Mouse (Mus musculus): ENCODE measurements around the gene Nfkbid. TPM values are rescaled to one million over a fixed set of nuclear protein-coding genes. Genes with fewer than 3 reads are reported as not detected.

Gene Nfkbid
- polyA plus RNA-seq, 1 experiment from 2014 or later: 1.0 TPM

DNA sequence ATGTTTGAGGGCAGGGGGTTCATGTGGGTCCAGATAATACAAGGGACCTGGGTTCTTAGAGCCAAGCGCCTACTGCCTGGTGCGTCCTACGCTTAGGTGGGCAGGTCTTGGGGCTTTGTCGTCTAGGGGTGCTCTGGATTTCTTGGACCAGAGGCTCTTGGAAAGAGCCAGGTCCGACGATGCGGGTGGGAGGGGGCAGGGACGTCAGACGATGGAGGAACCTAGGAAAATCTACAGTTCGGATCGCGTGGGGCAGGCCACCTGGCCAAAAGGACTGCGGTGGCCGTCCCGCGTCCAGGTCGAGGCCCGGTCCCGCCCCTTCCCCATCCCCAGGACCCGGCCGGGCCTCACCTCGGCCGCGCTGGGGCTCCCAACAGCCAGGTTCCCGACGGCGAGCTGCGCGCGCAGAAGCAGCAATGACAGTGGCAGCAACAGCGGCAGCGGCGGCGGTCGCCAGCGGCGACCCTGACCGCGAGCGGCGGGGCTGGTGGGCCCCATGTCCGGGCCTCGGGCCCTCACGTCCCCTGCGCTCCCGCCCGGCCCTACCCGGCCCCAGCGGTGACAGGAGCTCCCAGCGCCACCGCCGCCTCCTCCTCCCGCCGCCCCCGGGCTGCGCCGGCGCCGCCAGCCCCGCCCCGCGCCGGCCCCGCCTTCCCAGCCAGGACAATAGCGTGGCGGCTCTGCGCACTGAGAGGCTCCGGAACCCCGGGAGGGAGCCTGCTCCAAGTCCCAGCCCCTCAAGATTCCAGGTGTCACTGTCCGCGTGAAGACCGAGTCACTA, 23.6 kb downstream of the Nfkbid start, which contains the start of gene Aplp1:
TSS of gene Aplp1 (minus strand) at position 565 of the 781 bp plus-strand sequence.
- Histone ChIP-seq H3K9me3 (ENCODE audit: control insufficient read depth, low read length) (no peaks in the 10 kb centered on the region), H3K36me3 (ENCODE audit: control insufficient read depth, insufficient read depth, low read length) (peaks cover 10% of the 10 kb centered on the region; the same call in 1 of the 2 replicates), H3K4me2 (ENCODE audit: low read depth, low read length) (peak within 1 kb of the TSS; percentile 84), H3K9ac (ENCODE audit: low read depth, low read length) (peak within 1 kb of the TSS; percentile 76), H3K4me1 (ENCODE audit: control insufficient read depth, insufficient read depth, low read length) (peaks cover 13% of the 10 kb centered on the region), H3K27ac (replicated peaks; ENCODE audit: low read depth, low read length) (peak within 1 kb of the TSS; percentile 75), H3K4me3 (ENCODE audit: low read depth, low read length) (peak within 1 kb of the TSS; percentile 69), H3K27me3 (replicated peaks; ENCODE audit: control insufficient read depth, insufficient read depth, low read length) (peaks cover 11% of the 10 kb centered on the region; the same call in 1 of the 2 replicates)
- WGBS: 0% methylated on average over 21 of the region's 72 CpGs
- peak; percentile 64 for DNase-seq (ENCODE audit: low spot score)
- peak; percentile 87 for ATAC-seq (ENCODE audit: low read depth)

DNA sequence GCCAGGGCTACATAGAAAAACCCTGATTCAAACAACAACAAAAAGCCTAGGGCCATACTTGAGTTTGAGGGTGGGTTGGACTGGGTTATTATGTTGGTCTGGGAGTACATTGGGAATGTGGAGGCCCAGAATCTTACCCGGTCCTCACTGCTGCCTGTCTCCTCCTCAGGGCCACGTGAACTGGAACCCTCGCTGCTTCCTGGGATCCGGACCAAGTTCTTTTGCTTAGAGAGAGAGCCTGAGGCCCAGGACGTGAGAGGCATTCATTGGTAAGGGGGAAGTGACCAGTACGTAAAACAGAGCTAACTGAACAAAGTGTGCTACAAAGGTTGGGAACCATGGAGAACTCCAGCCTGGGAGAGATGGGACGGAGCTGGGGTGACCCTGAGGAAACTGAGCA, 28.7 kb downstream of the Nfkbid start:
- Histone ChIP-seq H3K27me3 (replicated peaks; ENCODE audit: control insufficient read depth, insufficient read depth, low read length) (peaks cover 38% of the 10 kb centered on the region), H3K27ac (replicated peaks; ENCODE audit: low read depth, low read length) (no peak overlapping the region), H3K36me3 (ENCODE audit: control insufficient read depth, insufficient read depth, low read length) (no peaks in the 10 kb centered on the region), H3K4me3 (ENCODE audit: low read depth, low read length) (no peak overlapping the region), H3K4me1 (ENCODE audit: control insufficient read depth, insufficient read depth, low read length) (no peaks in the 10 kb centered on the region; the same call in 1 of the 2 replicates), H3K9me3 (ENCODE audit: control insufficient read depth, low read length) (no peaks in the 10 kb centered on the region), H3K4me2 (ENCODE audit: low read depth, low read length) (no peak overlapping the region), H3K9ac (ENCODE audit: low read depth, low read length) (no peak overlapping the region)
- 71% methylated on average over 7 of the region's 7 CpGs for WGBS
- DNase-seq (ENCODE audit: low spot score) (no peak), ATAC-seq (ENCODE audit: low read depth) (no peak)

GRCm38 (mm10) chr7:30453327-30453726, 31.8 kb downstream of the Nfkbid start:
- Histone ChIP-seq H3K9me3 (ENCODE audit: control insufficient read depth, low read length) (peaks cover 5% of the 10 kb centered on the region; the same call in 1 of the 2 replicates), H3K36me3 (ENCODE audit: control insufficient read depth, insufficient read depth, low read length) (no peaks in the 10 kb centered on the region), H3K4me2 (ENCODE audit: low read depth, low read length) (no peak overlapping the region), H3K4me1 (ENCODE audit: control insufficient read depth, insufficient read depth, low read length) (peaks cover 8% of the 10 kb centered on the region), H3K4me3 (ENCODE audit: low read depth, low read length) (no peak overlapping the region), H3K9ac (ENCODE audit: low read depth, low read length) (no peak overlapping the region), H3K27ac (replicated peaks; ENCODE audit: low read depth, low read length) (no peak overlapping the region), H3K27me3 (replicated peaks; ENCODE audit: control insufficient read depth, insufficient read depth, low read length) (peaks cover 68% of the 10 kb centered on the region)
- DNase-seq (ENCODE audit: low spot score): no peak
- ATAC-seq (ENCODE audit: low read depth): no peak
- 18% methylated on average over 23 of the region's 25 CpGs for WGBS

DNA sequence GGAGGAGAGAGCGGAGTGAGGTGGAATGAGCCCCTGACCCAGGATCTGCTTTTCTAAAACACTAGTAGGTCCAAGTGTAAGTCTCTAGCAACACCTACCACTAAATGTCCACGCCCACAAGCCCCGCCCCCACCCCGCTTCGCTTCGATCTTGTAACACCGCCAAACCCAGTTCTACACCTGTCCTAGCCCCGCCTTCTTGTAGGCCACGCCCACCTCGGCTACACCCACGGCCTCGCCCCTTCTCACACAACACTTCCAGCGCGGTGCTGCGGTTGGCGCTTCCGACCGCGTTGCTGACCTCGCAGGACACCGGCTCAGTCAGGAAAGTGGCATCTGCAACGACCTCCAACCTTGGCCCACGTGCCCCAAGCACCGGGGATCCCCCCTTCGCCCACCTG, 32.2 kb downstream of the Nfkbid start:
- H3K27me3 ChIP-seq (replicated peaks; ENCODE audit: control insufficient read depth, insufficient read depth, low read length): peaks cover 73% of the 10 kb centered on the region
- no peak overlapping the region for H3K4me2 ChIP-seq (ENCODE audit: low read depth, low read length)
- H3K4me1 ChIP-seq (ENCODE audit: control insufficient read depth, insufficient read depth, low read length): peaks cover 8% of the 10 kb centered on the region
- H3K4me3 ChIP-seq (ENCODE audit: low read depth, low read length): no peak overlapping the region
- ATAC-seq (ENCODE audit: low read depth) (no peak), DNase-seq (ENCODE audit: low spot score) (peak; percentile 47)
- no peak overlapping the region for H3K9ac ChIP-seq (ENCODE audit: low read depth, low read length)
- peaks cover 5% of the 10 kb centered on the region; the same call in 1 of the 2 replicates for H3K9me3 ChIP-seq (ENCODE audit: control insufficient read depth, low read length)
- no peaks in the 10 kb centered on the region for H3K36me3 ChIP-seq (ENCODE audit: control insufficient read depth, insufficient read depth, low read length)
- 3% methylated on average over 25 of the region's 25 CpGs for WGBS
- H3K27ac ChIP-seq (replicated peaks; ENCODE audit: low read depth, low read length): no peak overlapping the region

DNA sequence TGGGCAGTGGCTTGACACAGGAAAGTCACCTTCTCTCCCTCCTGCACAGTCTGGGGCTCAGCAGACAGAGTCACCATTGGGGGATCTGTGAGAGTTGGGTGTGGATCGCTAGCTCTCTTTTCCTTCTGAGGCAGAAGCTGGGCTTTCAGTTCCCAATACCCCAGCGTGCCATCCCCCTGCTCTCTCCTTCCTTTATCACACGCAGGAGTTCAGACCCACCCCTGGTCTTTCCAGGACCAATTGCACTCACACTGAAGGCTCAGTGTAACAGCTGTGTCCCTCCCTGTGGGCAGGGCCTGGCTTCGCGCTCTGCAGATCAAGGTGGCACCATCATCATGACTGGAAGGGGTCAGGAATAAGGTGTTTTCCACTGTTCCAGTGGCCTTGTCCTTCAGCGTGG, 32.7 kb downstream of the Nfkbid start:
- Histone ChIP-seq H3K9ac (ENCODE audit: low read depth, low read length) (no peak overlapping the region), H3K27me3 (replicated peaks; ENCODE audit: control insufficient read depth, insufficient read depth, low read length) (peaks cover 78% of the 10 kb centered on the region), H3K4me1 (ENCODE audit: control insufficient read depth, insufficient read depth, low read length) (peaks cover 8% of the 10 kb centered on the region), H3K4me2 (ENCODE audit: low read depth, low read length) (no peak overlapping the region), H3K36me3 (ENCODE audit: control insufficient read depth, insufficient read depth, low read length) (no peaks in the 10 kb centered on the region), H3K4me3 (ENCODE audit: low read depth, low read length) (no peak overlapping the region), H3K27ac (replicated peaks; ENCODE audit: low read depth, low read length) (no peak overlapping the region), H3K9me3 (ENCODE audit: control insufficient read depth, low read length) (peaks cover 5% of the 10 kb centered on the region; the same call in 1 of the 2 replicates)
- DNase-seq (ENCODE audit: low spot score) (no peak), ATAC-seq (ENCODE audit: low read depth) (no peak)
- 9% methylated on average over 6 of the region's 6 CpGs for WGBS

DNA sequence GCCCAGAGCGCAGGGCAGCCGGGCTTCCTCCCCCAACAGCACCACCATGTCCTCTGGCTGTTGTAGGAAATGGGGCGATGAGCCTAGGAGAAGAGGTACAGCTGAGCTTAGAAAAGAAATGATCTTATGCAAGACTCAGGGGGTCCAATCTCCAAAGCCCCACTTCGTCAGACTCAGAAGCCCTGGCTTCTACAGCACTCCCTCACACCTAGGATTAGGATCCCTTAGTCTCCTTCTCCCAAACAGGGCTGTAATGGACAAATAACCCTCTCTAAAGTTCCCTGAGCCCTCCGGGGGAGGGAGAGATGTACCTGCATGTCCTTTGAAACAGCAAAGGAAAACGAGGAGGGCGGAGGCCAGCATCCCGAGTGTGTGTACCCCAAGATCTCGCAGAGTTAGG, 35.0 kb downstream of the Nfkbid start:
- 0 out of 2 replicates have a peak overlapping the region, but pooled peaks have one; percentile 5 for H3K9ac ChIP-seq (ENCODE audit: low read depth, low read length)

GRCm38 (mm10) chr7:30456911-30457628, 35.5 kb downstream of the Nfkbid start:
- Histone ChIP-seq H3K4me3 (ENCODE audit: low read depth, low read length) (peak overlapping the region; percentile 25), H3K27me3 (replicated peaks; ENCODE audit: control insufficient read depth, insufficient read depth, low read length) (peaks cover 97% of the 10 kb centered on the region), H3K27ac (replicated peaks; ENCODE audit: low read depth, low read length) (no peak overlapping the region), H3K4me2 (ENCODE audit: low read depth, low read length) (peak overlapping the region; percentile 37), H3K9ac (ENCODE audit: low read depth, low read length) (peak overlapping the region; percentile 34; the same call in 1 of the 2 replicates), H3K9me3 (ENCODE audit: control insufficient read depth, low read length) (peaks cover 5% of the 10 kb centered on the region; the same call in 1 of the 2 replicates), H3K4me1 (ENCODE audit: control insufficient read depth, insufficient read depth, low read length) (peaks cover 8% of the 10 kb centered on the region), H3K36me3 (ENCODE audit: control insufficient read depth, insufficient read depth, low read length) (no peaks in the 10 kb centered on the region)
- DNase-seq (ENCODE audit: low spot score) (no peak), ATAC-seq (ENCODE audit: low read depth) (no peak)
- 2% methylated on average over 29 of the region's 31 CpGs for WGBS

More for the DNA sequence above, 35.0 kb downstream of the Nfkbid start:
- DNase-seq (ENCODE audit: low spot score) (no peak), ATAC-seq (ENCODE audit: low read depth) (no peak)
- Histone ChIP-seq H3K4me3 (ENCODE audit: low read depth, low read length) (no peak overlapping the region; the same call in 1 of the 2 replicates), H3K4me2 (ENCODE audit: low read depth, low read length) (peak overlapping the region; percentile 37), H3K9me3 (ENCODE audit: control insufficient read depth, low read length) (peaks cover 5% of the 10 kb centered on the region; the same call in 1 of the 2 replicates), H3K4me1 (ENCODE audit: control insufficient read depth, insufficient read depth, low read length) (peaks cover 8% of the 10 kb centered on the region), H3K36me3 (ENCODE audit: control insufficient read depth, insufficient read depth, low read length) (no peaks in the 10 kb centered on the region), H3K27ac (replicated peaks; ENCODE audit: low read depth, low read length) (no peak overlapping the region), H3K27me3 (replicated peaks; ENCODE audit: control insufficient read depth, insufficient read depth, low read length) (peaks cover 93% of the 10 kb centered on the region)
- WGBS: 2% methylated on average over 9 of the region's 9 CpGs

DNA sequence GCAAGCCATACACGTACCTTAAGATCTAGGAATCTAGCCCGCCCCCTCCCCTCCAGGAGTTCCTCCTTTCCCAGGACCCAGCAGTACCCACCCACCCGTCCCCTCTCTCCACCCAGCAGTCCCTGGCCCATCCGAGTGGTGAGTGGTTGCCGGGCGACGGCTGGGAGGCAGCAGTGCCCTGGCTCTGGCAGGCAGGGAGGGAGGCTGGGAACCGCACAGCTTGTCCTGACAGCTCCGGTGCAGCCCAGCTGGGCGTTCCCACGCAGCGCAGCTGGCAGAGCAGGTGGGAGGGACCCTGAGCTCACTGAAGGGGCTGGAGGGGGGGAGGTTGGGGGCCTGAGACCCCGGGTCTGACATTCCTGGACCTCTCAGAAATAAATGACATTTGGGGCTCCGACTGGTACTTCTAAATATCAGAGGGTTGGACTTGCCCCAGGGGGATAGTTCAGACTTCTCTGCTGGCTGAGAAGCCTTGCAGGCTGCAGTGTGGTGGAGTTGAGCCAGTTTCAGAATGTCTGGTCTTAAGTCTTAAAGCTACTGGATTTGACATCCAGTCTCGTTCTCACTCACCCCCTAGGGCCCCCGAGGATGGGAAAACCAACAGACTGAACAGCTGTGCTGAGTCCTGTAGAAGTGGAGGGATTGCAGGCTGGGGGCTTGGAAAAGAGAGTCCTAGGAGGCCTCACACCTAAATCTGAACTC, 36.2 kb downstream of the Nfkbid start, which contains the start of the genes Kirrel2 and Nphs1:
TSS of gene Kirrel2 (minus strand) at position 62 of the 702 bp plus-strand sequence.
TSS of gene Nphs1 (plus strand) at position 687 of the 702 bp plus-strand sequence.
- no peaks in the 10 kb centered on the region for H3K36me3 ChIP-seq (ENCODE audit: control insufficient read depth, insufficient read depth, low read length)
- H3K4me1 ChIP-seq (ENCODE audit: control insufficient read depth, insufficient read depth, low read length): peaks cover 8% of the 10 kb centered on the region
- 2% methylated on average over 15 of the region's 16 CpGs for WGBS
- peak within 1 kb of the TSS; percentile 34; the same call in 1 of the 2 replicates for H3K9ac ChIP-seq (ENCODE audit: low read depth, low read length)
- DNase-seq (ENCODE audit: low spot score): peak; percentile 78
- peak within 1 kb of the TSS; percentile 25 for H3K4me3 ChIP-seq (ENCODE audit: low read depth, low read length)
- H3K27ac ChIP-seq (replicated peaks; ENCODE audit: low read depth, low read length): no peak within 1 kb of the TSS
- peaks cover 98% of the 10 kb centered on the region for H3K27me3 ChIP-seq (replicated peaks; ENCODE audit: control insufficient read depth, insufficient read depth, low read length)
- H3K4me2 ChIP-seq (ENCODE audit: low read depth, low read length): peak within 1 kb of the TSS; percentile 37
- H3K9me3 ChIP-seq (ENCODE audit: control insufficient read depth, low read length): peaks cover 5% of the 10 kb centered on the region; the same call in 1 of the 2 replicates
- ATAC-seq (ENCODE audit: low read depth): peak; percentile 86
